Mouse (Mus musculus) natural killer cell, adult 2 months (primary cell): ENCODE measurements around the gene Stk40.

Experiments used
- DNase-seq, 2 experiments: peaks; one replicate each; pipeline ENCODE4 v3.0.0; 2022; ENCODE audit warnings: low spot score in 2 of 2

Stk40 gene

GRCm38 (mm10) chr4:126097711-126098253 is 6.0 kb upstream of the Stk40 start:
- DNase-seq: no peak

DNA sequence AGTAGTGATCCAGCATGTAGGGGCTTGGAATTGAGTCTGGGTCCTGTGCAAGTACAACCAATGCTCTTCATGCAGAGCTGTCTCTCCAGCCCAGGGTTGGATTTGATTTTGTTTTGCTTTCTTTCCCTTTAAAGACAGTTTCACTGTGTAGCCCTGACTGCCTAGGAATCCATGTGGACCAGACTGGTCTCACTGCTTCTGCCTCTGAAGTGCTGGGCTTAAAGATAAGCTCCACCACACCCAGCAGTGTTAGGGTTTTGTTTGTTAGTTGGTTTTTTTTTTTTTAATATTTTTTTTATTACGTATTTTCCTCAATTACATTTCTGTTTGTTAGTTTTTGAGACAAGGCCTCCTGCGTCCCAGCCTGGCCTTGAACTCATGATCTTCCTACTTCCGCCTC is 4.4 kb upstream of the Stk40 start:
- DNase-seq: no peak

- no peak for DNase-seq
Measured at GRCm38 (mm10) chr4:126100764-126101163, 3.0 kb upstream of the Stk40 start.

GRCm38 (mm10) chr4:126102061-126102841 is 1.5 kb upstream of the Stk40 start:
- DNase-seq: peak in 1 of 2 experiments; percentile 4

DNA sequence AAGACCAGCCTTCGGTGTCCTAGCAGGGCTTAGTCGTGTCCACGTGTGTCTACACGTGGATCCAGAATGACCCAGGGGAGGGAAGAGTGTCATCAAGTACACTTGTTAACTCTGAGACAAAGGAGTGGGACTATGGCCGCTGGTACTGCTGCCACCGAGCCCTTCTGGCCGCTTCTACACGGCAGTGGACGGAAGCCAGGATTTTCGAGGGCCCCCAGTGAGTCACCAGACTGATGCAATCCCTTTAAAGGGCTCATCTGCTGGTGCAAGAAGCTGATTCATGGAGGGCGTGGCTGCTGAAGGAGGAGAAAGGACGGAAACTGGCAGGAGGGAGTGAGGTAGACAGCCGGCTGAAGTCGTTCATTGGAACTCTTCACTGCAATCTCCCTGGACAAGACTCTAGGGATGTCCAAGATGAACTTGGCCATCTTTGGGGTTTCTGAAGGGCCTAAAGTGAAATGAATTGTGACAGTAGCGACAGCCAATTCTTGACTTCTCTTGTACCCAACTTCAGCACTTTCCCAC is 638 bp upstream of the Stk40 start:
- peak; percentile 83 to 91 for DNase-seq

DNA sequence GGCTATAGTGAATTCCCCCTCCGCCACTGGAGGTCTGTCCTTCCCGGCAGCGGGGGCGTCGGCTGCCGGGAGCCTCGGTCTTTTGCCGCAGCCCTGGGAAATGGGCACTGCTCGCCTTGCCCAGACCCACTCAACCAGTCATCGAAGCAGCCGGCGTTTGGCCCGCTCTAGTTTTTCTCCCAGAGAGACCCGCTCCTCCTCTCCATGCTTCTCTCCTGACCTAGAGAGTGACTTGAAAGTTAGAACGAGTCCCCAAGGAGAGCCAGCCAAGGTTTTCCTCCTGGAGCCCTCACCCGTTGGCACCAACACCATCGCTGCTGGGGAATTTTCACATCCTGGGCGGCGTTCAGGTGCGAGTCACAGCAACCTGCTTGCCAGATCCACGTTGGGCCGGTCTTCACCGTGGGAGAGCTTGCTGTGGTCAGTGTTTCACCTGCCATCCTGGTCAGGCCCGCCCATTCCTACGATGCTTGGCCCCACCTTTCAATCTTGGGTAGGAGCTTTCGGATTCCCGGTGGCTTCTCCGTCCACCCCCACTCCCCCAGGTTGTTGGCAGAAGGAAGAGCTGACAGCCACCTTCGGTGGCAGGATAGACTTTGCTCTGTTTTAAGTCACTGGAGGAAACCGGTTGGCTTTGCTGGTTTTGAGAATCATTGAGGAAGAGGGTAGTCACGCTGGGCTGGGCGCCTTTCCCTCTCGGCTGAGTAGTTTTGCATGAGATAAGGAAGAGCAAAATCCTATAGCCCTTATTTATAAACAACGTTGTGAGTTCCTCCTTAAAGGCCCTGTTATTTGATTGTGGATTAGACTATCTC is 711 bp downstream of the Stk40 start:
- DNase-seq: peak; percentile 7 to 30

DNA sequence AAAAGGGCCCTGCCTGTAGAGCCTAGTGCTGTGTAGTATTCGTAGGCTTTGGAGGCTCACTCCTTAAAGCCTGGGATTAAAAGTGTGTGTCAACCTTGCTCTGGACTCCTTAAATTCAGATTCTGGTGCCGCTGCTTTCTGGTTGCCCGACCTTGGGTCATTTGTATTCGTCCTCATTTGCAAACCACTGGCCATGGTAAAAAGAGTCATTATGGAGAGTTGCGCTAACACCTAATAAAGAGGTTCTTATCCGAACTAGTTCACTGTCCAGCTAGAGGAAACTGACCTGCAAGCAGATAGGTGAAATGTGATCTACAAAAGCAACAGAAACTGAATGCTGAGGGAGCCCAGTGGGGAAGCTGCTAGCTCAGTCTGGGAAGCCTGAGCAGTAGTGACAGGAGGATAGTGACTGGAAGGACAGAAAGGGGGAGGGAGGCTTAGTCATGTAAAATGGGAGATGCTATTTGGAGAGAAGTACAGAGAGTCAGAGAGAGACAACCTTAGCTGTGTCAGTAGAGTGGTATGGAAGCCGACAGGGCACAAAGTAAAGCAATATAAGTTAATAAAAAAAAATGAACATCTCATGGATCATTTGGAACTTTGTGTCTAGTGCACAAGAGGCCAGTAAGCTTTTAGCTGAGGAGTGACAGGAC is 1.5 kb downstream of the Stk40 start:
- no peak for DNase-seq

- DNase-seq: no peak
Measured at GRCm38 (mm10) chr4:126108061-126108740, 4.4 kb downstream of the Stk40 start.

DNA sequence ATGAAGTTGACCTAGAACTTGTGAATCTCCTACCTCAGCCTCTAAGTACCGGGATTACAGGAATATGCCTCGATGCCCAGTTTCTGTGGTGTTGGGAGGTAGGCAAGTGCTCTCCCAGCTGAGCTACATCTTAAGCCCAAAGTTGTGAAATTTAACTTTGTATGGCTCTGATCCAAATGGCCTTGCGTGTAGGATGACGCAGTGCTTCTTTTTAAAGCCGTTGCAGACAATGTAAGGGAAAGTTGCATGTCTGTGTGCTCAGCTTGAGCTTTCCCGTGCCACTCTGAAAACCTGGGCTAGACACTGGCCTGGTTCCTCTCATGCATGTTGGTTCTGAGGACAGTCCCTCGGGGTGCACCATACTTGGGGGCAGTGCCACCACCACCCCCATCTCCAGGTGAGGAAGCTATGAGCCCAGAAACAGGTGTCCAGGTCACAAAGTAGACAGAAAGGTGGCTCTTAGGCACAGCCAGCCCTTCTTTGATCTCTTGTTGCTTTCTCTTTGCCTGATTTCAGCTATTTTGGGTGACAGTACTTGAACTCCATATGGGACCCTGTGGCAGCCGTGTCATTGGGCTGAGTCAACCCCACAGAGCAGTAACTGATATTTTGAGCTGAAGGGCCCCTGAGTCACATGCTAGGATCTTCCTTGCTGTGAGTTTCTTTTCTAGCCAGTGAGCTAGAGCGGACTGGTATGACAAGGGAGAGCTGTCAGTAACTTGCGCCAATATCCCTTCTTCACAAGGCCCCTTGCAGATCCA is 6.0 kb downstream of the Stk40 start:
- DNase-seq: no peak

DNA sequence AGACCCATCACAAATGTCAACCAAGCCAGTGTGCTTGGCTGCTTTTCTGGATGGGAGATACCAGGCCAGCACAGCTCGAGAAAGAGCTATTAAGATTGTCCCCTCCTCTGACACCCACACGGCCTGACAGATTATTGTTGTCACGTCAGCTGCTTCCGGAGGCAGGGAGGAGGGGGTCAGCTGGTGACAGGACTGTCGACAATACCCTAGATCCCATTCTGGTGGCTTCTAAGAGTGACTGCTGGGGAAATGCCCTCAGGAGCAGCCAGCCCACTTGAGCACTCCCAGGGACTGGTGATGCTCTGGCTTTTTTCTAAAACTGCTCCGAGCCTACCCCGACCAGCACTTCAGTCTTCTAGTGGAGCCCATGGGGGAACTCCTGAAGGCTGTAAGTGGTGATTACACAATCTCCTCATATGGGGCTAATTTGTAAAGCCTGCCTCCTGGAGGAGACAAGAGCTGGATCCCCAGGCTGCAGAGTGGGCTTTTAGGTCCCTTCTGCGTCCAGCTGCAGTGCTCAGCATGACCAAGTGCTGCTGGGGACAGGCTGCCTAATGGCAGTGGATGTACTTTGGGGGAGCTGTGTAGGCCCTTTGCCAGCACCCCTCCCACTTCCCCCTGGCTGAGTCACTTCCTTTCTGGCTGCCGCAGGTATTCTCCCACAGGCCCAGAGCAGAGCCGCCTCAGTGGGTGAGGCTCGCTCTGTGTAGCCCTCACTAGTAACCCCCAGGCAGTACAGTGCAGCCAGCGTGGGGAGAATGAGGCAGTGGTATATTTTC is 6.8 kb downstream of the Stk40 start:
- DNase-seq: peak; percentile 90 to 92

GRCm38 (mm10) chr4:126111153-126111549 is 7.4 kb downstream of the Stk40 start:
- no peak for DNase-seq

- no peak for DNase-seq
Measured at GRCm38 (mm10) chr4:126113243-126113642, 9.5 kb downstream of the Stk40 start.

DNA sequence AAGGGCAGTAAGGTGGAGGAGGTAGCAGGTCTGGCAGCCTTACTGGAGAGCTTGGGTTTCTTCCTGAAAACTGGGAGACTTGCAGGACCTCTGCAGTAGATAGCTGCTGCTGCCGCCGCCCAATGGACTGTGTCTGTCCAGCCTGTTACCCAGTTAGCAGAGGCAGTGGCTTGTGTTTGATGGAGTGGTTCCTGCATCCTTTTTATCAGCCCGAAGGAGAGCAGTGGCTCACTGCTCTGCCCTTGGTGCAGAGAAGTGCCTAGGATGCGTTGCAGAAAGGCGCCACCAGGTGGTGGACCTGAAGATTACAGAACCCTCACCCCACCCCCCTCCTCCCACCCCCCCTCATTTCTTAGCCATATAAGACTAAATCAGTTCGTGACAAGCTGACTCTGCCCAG is 10.2 kb downstream of the Stk40 start:
- DNase-seq: peak; percentile 68 to 75

- DNase-seq: no peak
Measured at GRCm38 (mm10) chr4:126115411-126115810, 11.7 kb downstream of the Stk40 start.

- no peak for DNase-seq
Measured at GRCm38 (mm10) chr4:126115871-126116521, 12.2 kb downstream of the Stk40 start.

DNA sequence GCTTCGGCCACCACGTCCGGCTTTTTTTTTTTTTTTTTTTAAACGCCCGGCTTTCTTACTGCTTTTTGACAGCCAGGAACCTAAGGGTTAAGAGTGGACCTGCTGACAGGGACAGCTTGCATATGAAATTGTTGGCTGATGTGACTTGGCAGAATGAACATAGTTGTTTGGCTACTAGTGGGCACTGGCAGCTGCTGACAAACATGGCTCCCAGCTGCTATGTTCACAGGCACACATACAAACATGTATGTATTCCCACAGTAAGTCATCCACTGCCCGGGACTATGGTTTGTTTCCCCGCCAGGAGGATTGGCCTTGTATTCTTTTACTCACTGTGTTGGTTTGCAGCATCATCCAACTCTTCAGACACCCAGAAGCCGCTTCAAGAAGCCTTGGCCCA is 13.4 kb downstream of the Stk40 start:
- no peak for DNase-seq

DNA sequence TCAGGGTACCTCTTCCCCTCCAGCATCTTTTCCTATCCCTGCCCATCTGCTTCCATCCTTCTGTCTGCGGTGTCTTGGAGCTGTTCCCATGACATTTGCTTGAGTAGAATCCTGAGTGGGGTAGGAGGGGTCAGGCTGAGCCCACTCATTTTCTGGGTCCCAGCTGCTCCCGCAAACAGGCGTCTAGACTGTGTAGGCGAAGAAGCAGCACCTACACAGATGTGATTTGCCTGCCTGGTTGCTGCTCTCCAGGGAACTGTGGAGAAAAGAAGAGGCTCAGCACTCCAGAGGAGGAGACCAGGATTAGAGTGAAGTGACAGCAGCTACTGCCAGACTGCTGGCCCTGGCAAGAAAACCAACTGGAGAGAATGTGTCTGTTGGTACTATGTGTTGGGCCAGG is 14.9 kb downstream of the Stk40 start:
- no peak for DNase-seq

GRCm38 (mm10) chr4:126119051-126119450 is 15.3 kb downstream of the Stk40 start:
- DNase-seq: no peak

DNA sequence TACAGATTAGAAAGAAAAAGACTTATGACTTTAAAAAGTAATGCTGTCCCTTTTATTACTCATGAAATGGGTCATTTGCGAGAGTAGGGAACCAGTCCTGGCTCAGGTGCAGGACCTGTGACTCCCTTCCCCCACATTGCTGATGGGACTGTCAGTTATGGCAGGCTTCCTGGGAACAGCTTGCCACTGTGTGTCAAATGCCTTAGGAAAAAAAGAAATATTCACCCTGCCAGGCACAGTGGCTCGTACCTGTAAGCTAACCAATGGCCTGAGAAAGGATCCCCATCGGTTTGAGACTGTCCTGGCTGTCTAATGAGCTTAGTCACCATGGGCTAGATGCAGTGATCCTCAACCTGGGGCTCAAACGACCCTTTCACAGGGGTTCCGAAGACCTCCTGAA is 16.3 kb downstream of the Stk40 start:
- DNase-seq: no peak
